Mouse (Mus musculus): ENCODE data around the gene Tnfsf11.

The Tnfsf11 gene

DNA sequence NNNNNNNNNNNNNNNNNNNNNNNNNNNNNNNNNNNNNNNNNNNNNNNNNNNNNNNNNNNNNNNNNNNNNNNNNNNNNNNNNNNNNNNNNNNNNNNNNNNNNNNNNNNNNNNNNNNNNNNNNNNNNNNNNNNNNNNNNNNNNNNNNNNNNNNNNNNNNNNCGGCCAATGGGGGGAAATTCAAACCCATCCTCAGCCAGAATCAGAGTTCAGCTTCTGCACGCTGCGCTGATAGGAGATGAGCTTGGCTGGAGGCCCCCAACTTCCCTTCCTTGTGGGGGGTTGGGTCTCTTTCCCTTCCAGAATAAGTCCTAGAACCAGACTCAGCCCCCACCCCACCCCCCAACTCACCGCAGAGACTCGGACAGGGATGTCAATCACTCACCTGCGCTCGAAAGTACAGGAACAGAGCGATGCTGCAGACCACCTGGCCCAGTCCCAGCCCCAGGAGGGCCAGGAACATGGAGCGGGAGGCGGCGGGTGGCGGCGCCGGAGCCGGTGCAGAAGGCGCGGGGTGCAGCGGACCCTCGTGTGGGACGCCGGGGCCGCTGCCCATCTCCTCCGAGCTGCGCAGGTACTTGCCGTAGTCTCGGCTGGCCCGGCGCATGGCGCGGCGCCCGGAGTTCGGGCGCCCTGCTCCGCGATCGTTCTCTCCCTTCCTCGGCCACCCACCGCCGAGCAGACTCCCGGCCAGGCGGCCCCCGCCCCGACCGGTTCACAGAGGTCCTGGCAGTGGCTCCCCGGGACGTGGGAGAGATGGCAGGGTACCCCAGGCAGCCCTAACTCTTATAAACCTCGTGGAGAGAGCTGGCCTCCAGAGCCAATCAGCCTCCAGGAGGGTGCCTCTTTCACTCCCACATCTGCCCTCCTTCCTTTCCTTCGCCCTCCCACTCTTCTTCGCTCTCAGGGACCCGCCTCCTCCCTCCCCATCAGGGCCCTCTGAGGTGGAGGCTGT, at the start of gene Tnfsf11:
Gene Tnfsf11, minus strand, starts transcription at position 758 of the 952 bp plus-strand sequence.
- DNase-seq (ENCODE audit: low spot score in 2 of 2), result peak in 1 of 2 experiments; percentile 9

DNA sequence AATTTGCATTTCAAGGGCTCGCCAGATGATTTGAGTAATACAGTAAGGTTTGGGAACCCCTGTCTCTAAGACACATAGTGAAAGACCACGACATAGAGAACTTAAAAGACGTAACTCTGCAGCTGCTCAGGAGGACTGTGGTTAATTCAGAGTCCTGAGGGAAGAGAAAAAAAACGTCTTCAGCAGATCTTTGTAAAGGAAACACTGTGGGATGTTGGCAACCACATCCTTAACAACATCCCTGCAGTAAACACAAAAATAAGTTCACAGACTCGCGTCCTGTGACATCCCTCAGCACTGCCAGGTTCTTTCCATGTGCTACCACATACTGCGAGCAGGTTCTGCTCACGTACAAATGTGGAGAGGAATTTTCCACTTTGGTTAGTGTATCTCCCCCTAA, 48.9 kb upstream of the Tnfsf11 start:
- DNase-seq (ENCODE audit: low spot score in 2 of 2), result no peak

DNA sequence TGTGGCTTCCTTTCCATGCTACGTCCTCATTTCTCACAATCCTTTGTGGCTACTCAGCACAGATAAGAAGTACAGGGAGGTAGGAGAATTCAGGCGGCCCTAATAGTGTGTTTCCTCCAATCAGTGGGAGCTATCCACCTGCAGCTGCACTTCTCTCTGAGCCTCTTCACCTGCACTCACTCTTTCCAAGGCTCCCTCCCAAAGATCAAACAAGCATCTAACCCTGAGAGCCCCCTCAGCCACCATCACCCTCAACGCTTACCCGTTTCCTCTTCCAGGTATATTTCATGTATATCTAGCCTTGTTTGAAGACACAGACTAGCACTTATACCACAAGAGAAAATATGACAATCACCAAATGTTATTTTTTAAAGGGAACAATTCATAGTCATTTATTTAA, 47.5 kb upstream of the Tnfsf11 start:
- no peak for DNase-seq (ENCODE audit: low spot score in 2 of 2)

DNA sequence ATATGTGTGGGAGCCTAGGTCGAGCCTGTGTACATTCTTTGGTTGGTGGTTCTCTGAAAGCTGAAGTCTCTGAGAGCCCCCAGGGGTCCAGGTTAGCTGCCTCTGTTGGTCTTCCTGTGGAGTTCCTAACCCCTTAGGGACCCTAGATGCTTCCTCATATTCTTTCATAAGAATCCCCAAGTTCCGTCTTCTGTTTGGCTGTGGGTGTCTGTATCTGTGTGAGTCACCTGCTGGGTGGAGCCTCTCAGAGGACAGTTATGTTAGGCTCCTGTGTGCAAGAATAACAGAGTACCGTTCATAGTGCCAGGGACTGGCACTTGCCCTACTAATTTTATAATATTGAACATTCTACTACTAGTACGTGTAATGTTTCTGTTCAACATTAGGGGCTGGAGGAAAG, 45.0 kb upstream of the Tnfsf11 start:
- DNase-seq (ENCODE audit: low spot score in 2 of 2), result no peak

DNA sequence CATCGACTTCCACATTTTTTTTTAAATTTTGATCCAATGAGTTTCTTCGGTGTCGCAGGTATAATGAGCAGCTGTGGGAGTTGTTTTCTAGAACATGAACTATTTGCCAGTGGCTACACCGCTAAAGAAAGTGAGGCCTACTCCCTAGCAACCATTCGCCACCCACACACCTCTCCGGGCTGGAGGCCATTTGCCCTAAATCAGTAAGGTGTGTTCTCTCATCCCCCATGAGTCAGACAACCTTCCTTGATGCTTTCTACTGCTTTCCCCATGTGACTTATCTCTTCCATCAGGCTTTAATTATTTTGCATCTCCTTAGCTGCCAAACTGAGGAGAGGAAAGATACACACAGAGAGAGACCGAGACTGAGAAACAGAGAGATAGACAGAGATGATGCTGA, 43.7 kb upstream of the Tnfsf11 start:
- no peak for DNase-seq (ENCODE audit: low spot score in 2 of 2)

DNA sequence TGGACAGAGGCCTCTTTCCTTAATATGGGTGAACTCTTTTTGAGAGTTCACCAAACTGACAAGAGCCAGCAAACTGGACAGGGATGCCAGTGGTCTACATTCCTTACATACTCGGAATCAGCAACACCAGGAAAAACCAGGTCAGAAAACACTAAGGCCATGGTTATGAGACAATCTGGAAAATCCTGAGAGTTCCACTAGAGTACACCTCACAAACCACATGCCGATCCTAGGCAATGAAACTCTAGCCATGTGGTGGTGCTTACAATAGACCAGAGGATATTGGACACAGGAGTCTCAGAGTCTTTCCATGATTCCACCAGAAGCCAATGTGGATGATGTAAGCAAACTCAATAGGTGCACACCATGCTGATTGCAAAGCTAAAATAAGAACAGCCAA, 39.9 kb upstream of the Tnfsf11 start:
- DNase-seq (ENCODE audit: low spot score in 2 of 2), result no peak

DNA sequence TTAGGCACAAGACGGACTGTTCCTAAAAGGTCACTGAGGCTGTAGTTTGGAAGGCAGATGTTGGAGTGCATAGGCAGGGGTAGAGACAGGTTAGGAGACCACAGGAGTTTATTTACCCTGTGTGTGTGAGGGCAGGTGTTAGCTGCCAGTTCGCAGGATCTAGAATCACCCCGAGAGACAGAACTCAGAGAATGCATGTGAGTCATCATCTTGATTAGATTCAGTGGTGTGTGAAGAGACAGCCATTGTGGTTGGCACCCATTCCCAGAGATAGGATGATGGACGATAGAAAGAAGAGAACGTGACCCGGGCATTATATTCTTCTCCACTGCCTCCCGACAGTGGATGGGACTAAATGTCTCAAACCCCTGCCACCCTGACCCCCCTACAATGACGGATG, 35.2 kb upstream of the Tnfsf11 start:
- DNase-seq (ENCODE audit: low spot score in 2 of 2), result no peak

DNA sequence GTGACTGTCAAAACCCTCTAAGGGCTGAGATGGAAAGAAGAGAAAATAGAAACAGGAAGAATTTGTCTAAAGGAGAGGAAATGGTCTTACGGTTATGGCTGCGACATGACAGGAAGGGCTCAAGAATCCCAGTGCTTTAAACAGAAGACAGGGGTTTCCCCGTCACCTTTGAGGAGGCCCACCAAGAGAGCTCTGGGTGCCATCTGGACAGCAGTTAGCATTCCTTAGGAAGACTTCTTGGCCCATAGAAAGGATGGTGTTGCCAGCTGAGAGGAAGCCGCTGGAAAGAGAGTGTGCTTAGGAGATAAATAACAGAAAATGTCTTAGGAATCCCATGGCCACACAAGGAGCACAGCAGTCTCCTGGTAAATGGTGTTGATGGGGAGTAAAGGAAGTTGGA, 34.3 kb upstream of the Tnfsf11 start:
- DNase-seq (ENCODE audit: low spot score in 2 of 2), result no peak

DNA sequence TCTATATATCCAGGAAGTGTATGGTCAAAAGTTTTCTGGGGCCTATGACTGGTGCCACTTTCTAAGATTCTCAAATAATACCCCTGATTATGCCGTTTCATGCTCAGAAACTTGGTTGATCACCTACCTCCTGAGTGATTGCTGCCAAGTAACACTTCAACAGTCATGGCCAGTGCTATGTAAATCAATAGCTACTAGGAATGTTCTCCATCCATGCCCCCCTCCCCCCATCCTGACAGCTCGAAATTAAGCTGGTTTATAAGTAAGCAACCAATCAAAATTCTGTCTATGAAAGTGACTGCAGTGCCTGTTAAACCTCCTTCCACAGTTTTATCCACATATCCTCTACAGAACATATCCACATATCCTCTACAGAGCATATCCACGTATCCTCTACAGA, 25.5 kb upstream of the Tnfsf11 start:
- DNase-seq (ENCODE audit: low spot score in 2 of 2), result no peak

DNA sequence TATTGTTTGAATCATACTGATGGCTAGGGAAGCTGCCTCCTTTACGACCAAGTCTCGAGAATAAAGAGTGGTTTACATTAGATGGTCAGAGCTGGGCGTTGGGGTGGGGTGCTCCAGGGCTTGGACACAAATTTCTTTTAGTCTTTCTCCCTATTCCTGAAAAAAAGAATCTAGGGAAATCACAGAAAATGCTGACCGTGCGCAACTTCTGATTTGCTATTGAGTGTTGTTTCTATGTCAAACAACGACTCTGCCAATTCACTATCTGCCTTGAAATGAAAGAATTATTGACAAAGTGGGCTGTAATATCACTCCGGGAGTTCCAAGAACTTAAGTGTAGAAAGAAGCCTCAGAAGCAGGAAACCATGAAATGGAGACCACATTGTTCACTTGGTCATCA, 23.5 kb upstream of the Tnfsf11 start:
- no peak for DNase-seq (ENCODE audit: low spot score in 2 of 2)

DNA sequence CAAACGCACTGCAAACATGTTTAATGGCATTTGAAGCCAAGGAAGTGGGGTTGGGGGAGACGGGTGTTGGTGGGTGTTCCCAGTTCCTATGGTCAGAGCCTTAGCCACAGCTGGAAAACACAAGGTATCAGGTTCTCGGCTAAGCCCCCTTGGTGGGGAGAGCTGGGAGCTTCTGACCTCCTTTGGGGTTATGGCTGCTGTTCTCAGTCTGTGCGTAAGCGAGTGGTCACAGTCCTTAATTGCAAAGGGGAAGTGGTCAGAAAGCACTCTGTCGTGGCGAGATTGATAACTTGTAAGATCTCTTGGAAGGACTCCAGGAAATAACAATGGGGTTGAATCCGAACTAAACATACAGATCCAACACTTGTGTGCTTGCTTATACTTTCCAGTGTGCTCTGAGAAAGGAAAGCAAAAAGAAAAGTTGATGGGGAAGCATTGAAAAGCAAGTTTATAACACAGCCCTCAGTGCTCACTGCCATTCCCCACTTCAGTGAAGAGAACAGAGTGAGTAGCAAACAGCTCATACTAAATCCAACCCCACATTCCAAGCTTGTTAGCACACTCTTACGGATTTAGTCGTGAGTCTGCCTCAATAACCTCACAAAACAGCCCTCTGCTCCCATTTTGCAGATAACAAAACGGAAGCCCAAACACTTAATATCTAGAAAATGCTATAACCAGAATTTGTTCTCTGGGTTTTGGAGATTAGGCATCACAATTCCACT, 22.9 kb upstream of the Tnfsf11 start:
- peak; percentile 12 to 29 for DNase-seq (ENCODE audit: low spot score in 2 of 2)

DNA sequence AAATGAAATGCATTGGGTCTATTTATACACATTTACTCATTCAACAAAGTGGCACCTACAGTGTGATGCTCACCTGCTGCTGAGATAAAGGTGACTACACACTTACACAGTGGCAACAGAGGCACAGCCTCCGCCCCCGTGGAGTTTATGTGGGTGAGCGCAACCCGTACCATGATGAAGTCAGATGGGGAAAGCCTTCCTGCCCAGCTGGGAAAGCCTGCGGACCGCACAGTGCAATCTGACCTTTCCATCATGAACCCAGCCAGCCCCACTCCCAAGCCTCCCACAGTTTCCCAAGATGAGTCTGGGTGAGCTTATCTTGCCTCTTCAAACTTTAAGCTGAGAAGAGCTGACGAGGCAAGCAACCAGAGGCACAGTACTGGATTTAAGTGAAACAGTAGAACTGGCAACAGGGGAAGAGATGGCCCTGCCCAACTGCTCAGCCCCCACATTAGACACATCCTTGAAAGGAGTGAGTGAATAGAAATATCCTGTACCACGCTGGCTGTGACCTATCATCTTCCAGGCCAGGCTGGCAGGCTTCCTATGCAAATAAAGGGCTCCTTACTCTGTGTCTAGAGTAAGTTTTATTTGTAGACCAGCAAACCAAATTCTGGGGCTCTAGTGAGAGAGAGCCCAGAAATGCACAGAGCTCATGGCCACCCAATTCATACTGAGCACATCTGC, 22.1 kb upstream of the Tnfsf11 start:
- DNase-seq (ENCODE audit: low spot score in 2 of 2), result no peak

DNA sequence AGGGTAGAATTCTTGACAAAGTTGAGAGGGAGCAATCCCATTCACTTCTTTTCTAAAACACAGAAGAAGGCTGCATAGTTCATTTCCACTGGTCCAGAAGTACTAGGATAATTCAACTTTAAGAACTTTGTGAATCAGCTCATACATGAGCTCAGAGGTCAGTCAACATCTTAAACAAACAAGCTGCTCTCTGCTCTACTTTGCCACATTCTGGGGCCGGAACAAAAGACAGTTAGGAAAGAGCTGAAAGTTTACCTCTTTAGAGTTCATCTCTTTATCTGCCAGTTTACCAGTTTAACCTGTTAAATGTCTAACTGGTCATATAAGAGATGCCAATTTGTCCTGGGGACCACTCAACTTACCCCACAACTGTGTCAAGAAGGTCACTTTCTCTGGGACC, 15.5 kb upstream of the Tnfsf11 start:
- DNase-seq (ENCODE audit: low spot score in 2 of 2), result no peak

DNA sequence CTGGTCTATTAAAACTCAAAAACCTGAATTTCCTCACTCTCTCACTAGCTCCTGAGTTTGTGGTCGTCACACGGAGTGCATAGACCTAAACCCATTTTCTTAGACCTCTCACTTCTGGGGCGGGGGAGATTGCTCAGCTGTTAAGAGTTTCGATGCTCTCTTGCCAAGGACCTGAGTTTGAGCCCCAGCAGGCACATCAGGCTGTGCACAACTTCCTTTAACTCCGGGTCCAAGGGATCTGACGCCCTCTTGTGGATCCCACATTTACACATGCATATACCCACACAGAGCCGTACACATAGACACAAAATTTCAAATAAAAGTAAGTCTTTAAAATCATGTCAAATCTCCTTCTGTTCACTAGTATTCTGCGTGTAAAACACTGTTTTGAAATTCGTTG, 15.1 kb upstream of the Tnfsf11 start:
- DNase-seq (ENCODE audit: low spot score in 2 of 2), result no peak

DNA sequence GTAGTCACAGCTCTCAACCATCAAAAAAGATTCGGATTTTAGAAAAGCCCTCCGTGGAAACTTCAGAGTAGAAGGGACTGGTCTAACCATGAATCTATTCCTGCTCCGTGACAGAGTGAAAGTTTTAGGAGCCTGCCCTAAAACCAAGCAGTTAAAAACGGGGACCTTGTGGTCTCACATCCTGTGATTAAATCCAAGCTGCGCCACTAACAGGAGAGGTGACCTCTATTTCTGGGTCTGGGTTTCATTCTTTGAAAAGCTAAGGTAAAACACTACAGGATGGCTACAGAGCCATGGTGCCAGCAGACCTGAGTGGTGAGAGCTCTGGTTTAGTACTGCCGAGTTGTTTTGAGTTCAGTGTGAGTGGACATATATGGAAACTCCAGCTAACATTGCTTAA, 12.4 kb upstream of the Tnfsf11 start:
- no peak for DNase-seq (ENCODE audit: low spot score in 2 of 2)

DNA sequence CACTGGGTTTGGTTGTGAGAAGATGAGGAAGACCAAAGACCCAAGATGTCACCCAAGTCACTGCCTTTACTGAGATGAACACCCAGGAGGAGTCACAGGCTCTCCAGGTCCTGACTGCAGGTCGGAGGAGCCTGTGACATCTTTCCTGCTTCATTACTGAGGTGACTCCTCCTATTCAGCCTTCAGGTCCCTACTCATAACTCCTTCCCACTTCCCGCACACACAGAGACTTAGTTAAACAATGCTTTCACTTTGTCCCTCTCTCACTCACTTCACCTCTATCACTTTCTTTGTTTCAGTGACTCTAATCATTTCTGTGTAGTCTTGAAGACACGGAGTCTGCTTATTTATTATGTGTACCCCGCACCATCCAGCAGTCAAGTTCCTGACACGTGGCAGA, 11.7 kb upstream of the Tnfsf11 start:
- DNase-seq (ENCODE audit: low spot score in 2 of 2), result no peak

DNA sequence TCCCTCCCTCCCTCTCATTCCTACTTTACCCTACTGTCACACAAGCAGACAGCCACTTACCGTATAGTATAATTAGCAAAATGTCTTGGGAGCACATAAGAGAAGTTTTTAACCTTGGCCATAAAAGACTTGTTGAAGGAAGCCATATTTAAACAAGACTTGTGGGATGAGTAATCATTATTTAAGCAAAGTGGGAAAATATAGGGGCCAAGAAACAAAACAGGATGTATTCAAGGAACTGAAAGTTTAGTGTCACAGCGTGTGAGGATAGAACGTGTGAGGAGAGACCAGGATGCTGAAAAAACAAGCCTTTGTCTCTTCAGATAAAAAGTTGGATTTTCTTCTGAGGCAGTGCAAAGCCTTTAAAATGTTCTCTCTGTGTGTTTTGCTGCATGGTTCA, 11.2 kb upstream of the Tnfsf11 start:
- DNase-seq (ENCODE audit: low spot score in 2 of 2), result no peak

DNA sequence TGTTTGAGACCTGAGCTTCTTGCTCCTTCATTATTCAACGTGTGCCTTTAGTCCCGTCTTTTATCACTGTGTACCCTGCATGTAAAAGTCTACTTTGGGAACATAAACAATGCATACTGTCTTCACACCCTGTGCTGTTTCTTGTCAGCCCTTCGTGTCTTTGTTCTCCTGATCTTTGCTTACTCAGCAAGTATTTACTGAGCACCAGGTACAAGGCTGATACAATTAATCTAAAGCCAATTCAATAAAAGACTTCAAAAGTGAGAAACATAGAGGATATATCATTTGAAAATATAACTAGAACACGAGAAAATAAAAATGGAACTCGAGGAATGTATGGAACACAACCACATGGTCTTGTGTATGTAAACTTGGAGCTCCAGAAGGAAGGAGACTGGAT, 9.8 kb upstream of the Tnfsf11 start:
- DNase-seq (ENCODE audit: low spot score in 2 of 2), result no peak

DNA sequence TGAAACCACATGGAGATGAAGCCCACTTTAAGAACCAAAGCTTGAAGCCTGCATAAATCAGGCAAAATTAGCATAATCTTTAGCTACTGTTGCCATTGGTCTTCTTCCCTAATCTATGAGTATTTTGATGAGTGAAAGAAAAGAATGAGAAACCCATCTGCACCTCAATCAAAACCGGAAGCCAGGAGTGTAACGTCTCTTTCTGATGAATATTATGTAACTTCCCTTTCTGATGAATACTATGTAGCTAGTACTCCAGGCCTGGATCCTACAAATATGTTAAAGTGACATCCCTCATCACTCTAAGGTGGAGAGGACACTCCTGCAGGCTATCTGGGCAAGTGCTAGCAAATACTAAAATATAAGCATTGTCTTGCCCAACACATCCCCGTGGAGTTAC, 6.9 kb downstream of the Tnfsf11 start:
- no peak for DNase-seq (ENCODE audit: low spot score in 2 of 2)

DNA sequence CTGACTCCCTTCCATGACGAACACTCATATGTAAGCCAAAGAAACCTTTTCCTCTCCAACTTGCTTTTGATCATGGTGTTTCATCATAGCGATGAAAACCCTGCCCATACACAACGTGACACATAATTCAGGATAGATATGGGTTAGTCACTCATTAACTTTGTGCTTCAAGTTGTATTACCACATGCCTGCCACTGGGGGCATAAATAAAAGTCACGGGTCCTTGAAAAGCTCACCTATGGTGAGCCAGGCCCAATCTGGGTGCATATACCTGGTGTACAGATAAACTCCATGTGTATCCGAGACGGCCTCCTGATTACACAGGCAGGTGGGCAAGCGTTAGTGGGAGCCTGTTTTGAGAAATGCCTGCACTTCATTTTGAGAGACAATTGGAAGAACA, 15.2 kb downstream of the Tnfsf11 start:
- no peak for DNase-seq (ENCODE audit: low spot score in 2 of 2)

DNA sequence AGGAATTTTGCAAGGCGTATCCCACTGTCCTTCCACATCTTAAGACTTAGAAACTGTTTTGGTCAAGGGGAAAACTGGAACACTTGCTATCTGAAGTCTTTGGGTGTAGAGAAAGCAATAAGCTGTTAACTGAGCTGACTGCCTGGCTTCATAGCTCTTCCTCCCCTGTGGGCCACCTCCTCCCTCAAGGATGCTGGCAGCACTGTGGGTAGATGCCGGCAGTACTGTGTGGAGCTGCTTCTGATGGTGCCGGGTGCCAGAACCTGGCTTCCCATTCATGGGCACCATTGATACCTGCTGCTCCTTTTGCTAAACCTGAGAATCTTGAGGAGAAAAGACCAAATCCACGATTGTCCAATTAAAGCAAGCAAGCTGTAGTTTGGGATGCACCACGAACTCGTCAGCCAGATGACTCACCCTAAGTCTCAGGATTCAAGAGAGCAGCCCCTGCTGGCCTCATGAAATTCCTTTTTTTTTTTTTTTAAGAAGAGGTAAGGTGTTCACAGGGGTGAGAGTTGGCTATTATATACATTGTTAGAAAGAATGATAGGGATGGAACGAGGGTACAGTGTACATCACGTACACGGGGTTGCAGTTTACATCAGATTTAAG, 17.8 kb downstream of the Tnfsf11 start:
- no peak for DNase-seq (ENCODE audit: low spot score in 2 of 2)

DNA sequence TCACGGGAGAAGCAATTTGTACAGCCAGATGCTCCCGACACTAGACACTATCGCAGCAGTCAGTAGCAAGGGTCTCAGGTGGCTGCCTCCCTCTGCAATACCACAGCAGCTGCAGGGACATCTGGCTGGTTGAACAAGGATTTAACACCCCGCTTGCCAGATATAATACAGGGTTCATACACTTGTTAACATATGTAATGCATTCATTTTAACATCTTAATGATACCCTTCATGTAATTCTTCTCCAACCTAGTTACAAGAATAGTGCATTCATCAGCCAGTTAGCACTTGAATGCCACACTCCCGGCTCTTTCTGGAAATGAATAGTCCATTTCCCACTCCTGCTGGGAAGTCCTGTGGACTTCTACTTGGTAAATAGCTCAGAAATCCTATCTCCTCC, 18.9 kb downstream of the Tnfsf11 start:
- no peak for DNase-seq (ENCODE audit: low spot score in 2 of 2)
